Mouse (Mus musculus) forebrain, embryonic 15.5 days (tissue): ENCODE data around the gene Vav2. TPM values are rescaled to one million over a fixed set of nuclear protein-coding genes. Genes with fewer than 3 reads are reported as not detected.

ENCODE experiments used
- ATAC-seq: fragments of 200-750 bp; cut with Nextera tagmentation; replicated peaks from 2 replicates; pipeline ENCODE4 v1.8.0; 2017; ENCODE audit warnings: mild to moderate bottlenecking, moderate TSS enrichment, moderate library complexity
- H3K27ac ChIP-seq: fragments of 300-500 bp; sonication (generic); replicated peaks from 2 replicates; pipeline ENCODE4 v1.5.1; 2015; ENCODE audit warnings: mild to moderate bottlenecking, inconsistent platforms
- H3K27me3 ChIP-seq: fragments of 300-500 bp; sonication (generic); 2 replicates; pipeline ENCODE4 v1.6.1; 2015; ENCODE audit warnings: inconsistent platforms
- H3K36me3 ChIP-seq: fragments of 300-500 bp; sonication (generic); 2 replicates; pipeline ENCODE4 v1.6.1; 2015; ENCODE audit warnings: mild to moderate bottlenecking, inconsistent platforms
- H3K4me1 ChIP-seq: fragments of 300-500 bp; sonication (generic); 2 replicates; pipeline ENCODE4 v1.6.1; 2015; ENCODE audit warnings: inconsistent platforms
- H3K4me2 ChIP-seq: fragments of 300-500 bp; sonication (generic); replicated peaks from 2 replicates; pipeline ENCODE4 v1.6.1; 2015; ENCODE audit warnings: mild to moderate bottlenecking, inconsistent platforms
- H3K4me3 ChIP-seq: fragments of 300-500 bp; sonication (generic); 2 replicates; pipeline ENCODE4 v1.5.1; 2015; ENCODE audit warnings: mild to moderate bottlenecking, inconsistent platforms
- H3K9ac ChIP-seq: fragments of 300-500 bp; sonication (generic); replicated peaks from 2 replicates; pipeline ENCODE4 v1.6.1; 2015; ENCODE audit warnings: mild to moderate bottlenecking, inconsistent platforms
- H3K9me3 ChIP-seq: fragments of 300-500 bp; sonication (generic); 2 replicates; pipeline ENCODE4 v1.6.1; 2016; ENCODE audit warnings: inconsistent platforms
- WGBS: fragments of 180-500 bp; shearing (Covaris S2); methylation state at CpG from one replicate; pipeline ENCODE4 v1.1.7; 2015; ENCODE audit warnings: mixed read lengths; 5-methylcytosine and 5-hydroxymethylcytosine counted together
- polyA plus RNA-seq: library from polyadenylated mRNA; unstranded; fragments of >200 nt; fragmentation: Nextera tagmentation; extraction: Ambion mirVana; gene quantifications from 2 replicates; pipeline ENCODE4 v1.2.1, GENCODE M21; 2015

The Vav2 gene
- polyA plus RNA-seq, 1 experiment from 2014 or later, result 13.9 TPM

- Histone ChIP-seq H3K9me3 (no peaks in the 10 kb centered on the region), H3K4me3 (no peak overlapping the region), H3K27me3 (no peaks in the 10 kb centered on the region), H3K27ac (no peak overlapping the region), H3K36me3 (no peaks in the 10 kb centered on the region), H3K4me2 (no peak overlapping the region), H3K9ac (no peak overlapping the region), H3K4me1 (peaks cover 20% of the 10 kb centered on the region; the same call in 1 of the 2 replicates)
- ATAC-seq, result no peak
- 52% methylated on average over 8 of the region's 8 CpGs for WGBS
Observed at GRCm38 (mm10) chr2:27320820-27321219, 106.0 kb downstream of the Vav2 start.

GRCm38 (mm10) chr2:27318606-27319005 is 108.2 kb downstream of the Vav2 start:
- H3K27ac ChIP-seq, result no peak overlapping the region

GRCm38 (mm10) chr2:27318197-27318596 is 108.6 kb downstream of the Vav2 start:
- no peak overlapping the region for H3K27ac ChIP-seq
- 48% methylated on average over 1 of the region's 1 CpGs for WGBS
- peaks cover 28% of the 10 kb centered on the region for H3K4me1 ChIP-seq

More at GRCm38 (mm10) chr2:27318606-27319005, 108.2 kb downstream of the Vav2 start:
- Histone ChIP-seq H3K4me2 (no peak overlapping the region), H3K36me3 (no peaks in the 10 kb centered on the region), H3K4me3 (no peak overlapping the region), H3K9ac (no peak overlapping the region), H3K9me3 (no peaks in the 10 kb centered on the region), H3K27me3 (no peaks in the 10 kb centered on the region), H3K4me1 (peaks cover 28% of the 10 kb centered on the region)
- no peak for ATAC-seq
- WGBS, result 70% methylated on average over 4 of the region's 4 CpGs

GRCm38 (mm10) chr2:27316167-27316566 is 110.7 kb downstream of the Vav2 start:
- no peaks in the 10 kb centered on the region for H3K27me3 ChIP-seq
- no peak overlapping the region for H3K4me3 ChIP-seq
- H3K36me3 ChIP-seq, result no peaks in the 10 kb centered on the region
- peaks cover 22% of the 10 kb centered on the region for H3K4me1 ChIP-seq
- ATAC-seq, result no peak
- 87% methylated on average over 5 of the region's 5 CpGs for WGBS
- H3K4me2 ChIP-seq, result no peak overlapping the region
- H3K9me3 ChIP-seq, result no peaks in the 10 kb centered on the region
- H3K9ac ChIP-seq, result no peak overlapping the region
- no peak overlapping the region for H3K27ac ChIP-seq

More at GRCm38 (mm10) chr2:27318197-27318596, 108.6 kb downstream of the Vav2 start:
- H3K27me3 ChIP-seq, result no peaks in the 10 kb centered on the region
- no peak for ATAC-seq
- H3K9ac ChIP-seq, result no peak overlapping the region
- H3K9me3 ChIP-seq, result no peaks in the 10 kb centered on the region
- no peaks in the 10 kb centered on the region for H3K36me3 ChIP-seq
- H3K4me2 ChIP-seq, result no peak overlapping the region
- no peak overlapping the region for H3K4me3 ChIP-seq

GRCm38 (mm10) chr2:27314269-27314668 is 112.6 kb downstream of the Vav2 start:
- no peaks in the 10 kb centered on the region for H3K9me3 ChIP-seq
- peak overlapping the region; percentile 59 for H3K27ac ChIP-seq
- ATAC-seq, result no peak
- no peaks in the 10 kb centered on the region for H3K36me3 ChIP-seq
- WGBS, result 85% methylated on average over 5 of the region's 5 CpGs
- no peak overlapping the region for H3K4me3 ChIP-seq
- H3K27me3 ChIP-seq, result no peaks in the 10 kb centered on the region
- H3K9ac ChIP-seq, result no peak overlapping the region
- no peak overlapping the region for H3K4me2 ChIP-seq
- peaks cover 20% of the 10 kb centered on the region; the same call in 1 of the 2 replicates for H3K4me1 ChIP-seq

- H3K9ac ChIP-seq, result no peak overlapping the region
- no peak for ATAC-seq
- 71% methylated on average over 3 of the region's 3 CpGs for WGBS
- H3K4me3 ChIP-seq, result no peak overlapping the region
- H3K27ac ChIP-seq, result no peak overlapping the region
- H3K9me3 ChIP-seq, result no peaks in the 10 kb centered on the region
- H3K36me3 ChIP-seq, result no peaks in the 10 kb centered on the region
- H3K27me3 ChIP-seq, result no peaks in the 10 kb centered on the region
- H3K4me2 ChIP-seq, result no peak overlapping the region
- H3K4me1 ChIP-seq, result peaks cover 20% of the 10 kb centered on the region; the same call in 1 of the 2 replicates
Observed at GRCm38 (mm10) chr2:27312500-27312899, 114.3 kb downstream of the Vav2 start.

GRCm38 (mm10) chr2:27311606-27312005 is 115.2 kb downstream of the Vav2 start:
- WGBS, result 89% methylated on average over 3 of the region's 3 CpGs
- H3K4me3 ChIP-seq, result no peak overlapping the region
- H3K9me3 ChIP-seq, result no peaks in the 10 kb centered on the region
- H3K4me2 ChIP-seq, result no peak overlapping the region
- no peak overlapping the region for H3K9ac ChIP-seq
- peaks cover 20% of the 10 kb centered on the region; the same call in 1 of the 2 replicates for H3K4me1 ChIP-seq
- H3K27ac ChIP-seq, result no peak overlapping the region
- no peak for ATAC-seq
- no peaks in the 10 kb centered on the region for H3K36me3 ChIP-seq
- no peaks in the 10 kb centered on the region for H3K27me3 ChIP-seq

- H3K27ac ChIP-seq, result no peak overlapping the region
Observed at GRCm38 (mm10) chr2:27310908-27311307, 115.9 kb downstream of the Vav2 start.

GRCm38 (mm10) chr2:27310221-27310620 is 116.6 kb downstream of the Vav2 start:
- H3K27me3 ChIP-seq, result no peaks in the 10 kb centered on the region
- ATAC-seq, result no peak

More at GRCm38 (mm10) chr2:27310908-27311307, 115.9 kb downstream of the Vav2 start:
- 87% methylated on average over 5 of the region's 5 CpGs for WGBS
- H3K4me3 ChIP-seq, result no peak overlapping the region
- H3K4me1 ChIP-seq, result peaks cover 20% of the 10 kb centered on the region; the same call in 1 of the 2 replicates
- ATAC-seq, result no peak
- H3K27me3 ChIP-seq, result no peaks in the 10 kb centered on the region
- no peak overlapping the region for H3K9ac ChIP-seq
- no peaks in the 10 kb centered on the region for H3K36me3 ChIP-seq
- no peak overlapping the region for H3K4me2 ChIP-seq
- H3K9me3 ChIP-seq, result no peaks in the 10 kb centered on the region

GRCm38 (mm10) chr2:27306628-27307027 is 120.2 kb downstream of the Vav2 start:
- no peak overlapping the region for H3K27ac ChIP-seq
- peaks cover 18% of the 10 kb centered on the region for H3K4me1 ChIP-seq
- H3K36me3 ChIP-seq, result no peaks in the 10 kb centered on the region
- H3K4me3 ChIP-seq, result no peak overlapping the region
- no peak for ATAC-seq
- H3K27me3 ChIP-seq, result no peaks in the 10 kb centered on the region
- H3K4me2 ChIP-seq, result no peak overlapping the region
- no peaks in the 10 kb centered on the region for H3K9me3 ChIP-seq
- no peak overlapping the region for H3K9ac ChIP-seq
- WGBS, result 90% methylated on average over 8 of the region's 8 CpGs

More at GRCm38 (mm10) chr2:27310221-27310620, 116.6 kb downstream of the Vav2 start:
- H3K27ac ChIP-seq, result no peak overlapping the region
- peaks cover 16% of the 10 kb centered on the region; the same call in 1 of the 2 replicates for H3K4me1 ChIP-seq
- no peaks in the 10 kb centered on the region for H3K36me3 ChIP-seq
- no peak overlapping the region for H3K4me3 ChIP-seq
- WGBS, result 72% methylated on average over 5 of the region's 5 CpGs
- no peak overlapping the region for H3K9ac ChIP-seq
- no peaks in the 10 kb centered on the region for H3K9me3 ChIP-seq
- no peak overlapping the region for H3K4me2 ChIP-seq

- no peak for ATAC-seq
- no peaks in the 10 kb centered on the region for H3K36me3 ChIP-seq
- H3K4me2 ChIP-seq, result no peak overlapping the region
- H3K9ac ChIP-seq, result no peak overlapping the region
- no peaks in the 10 kb centered on the region for H3K9me3 ChIP-seq
- WGBS, result 68% methylated on average over 13 of the region's 13 CpGs
- no peak overlapping the region for H3K4me3 ChIP-seq
- H3K27me3 ChIP-seq, result no peaks in the 10 kb centered on the region
- H3K4me1 ChIP-seq, result peaks cover 29% of the 10 kb centered on the region
- H3K27ac ChIP-seq, result peak overlapping the region; percentile 35; the same call in 1 of the 2 replicates
Observed at GRCm38 (mm10) chr2:27304741-27305140, 122.1 kb downstream of the Vav2 start.

GRCm38 (mm10) chr2:27304074-27304473 is 122.8 kb downstream of the Vav2 start:
- no peak overlapping the region for H3K4me3 ChIP-seq
- no peaks in the 10 kb centered on the region for H3K36me3 ChIP-seq
- no peak overlapping the region for H3K4me2 ChIP-seq
- H3K27ac ChIP-seq, result no peak overlapping the region
- peaks cover 29% of the 10 kb centered on the region for H3K4me1 ChIP-seq
- no peak overlapping the region for H3K9ac ChIP-seq
- H3K9me3 ChIP-seq, result no peaks in the 10 kb centered on the region
- ATAC-seq, result no peak
- H3K27me3 ChIP-seq, result no peaks in the 10 kb centered on the region
